ENCODE assay signal across 9 mouse cellular contexts in the genomic region with DNA sequence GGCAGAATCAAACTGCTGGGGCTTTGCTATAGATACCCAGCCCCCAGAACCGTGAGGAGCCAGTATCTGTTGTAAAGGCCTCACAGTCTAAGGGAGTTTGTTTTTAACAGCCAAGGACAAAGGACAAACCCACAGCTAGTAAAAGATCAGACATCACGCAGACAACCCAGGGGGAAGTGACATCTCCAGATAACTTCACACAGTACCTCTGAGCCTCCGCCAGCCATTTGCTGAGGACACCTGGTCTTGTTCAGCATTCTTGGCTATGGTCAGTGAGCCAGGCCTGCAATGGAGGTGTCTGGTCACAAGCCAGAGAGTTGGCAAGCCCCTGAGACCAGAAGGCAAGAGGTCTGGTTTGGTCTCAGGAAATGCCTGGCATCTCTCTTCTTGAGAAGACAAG. TPM values are rescaled to one million over a fixed set of nuclear protein-coding genes. Genes with fewer than 3 reads are reported as not detected.
DNase-seq lines count a peak whose midpoint lies in the region; ATAC-seq and TF ChIP-seq lines count a peak whose summit lies in the region.
"Had no signal": no experiment of that assay in that cellular context is flagged by ENCODE, and none has a peak within 500 bp of the region (broad histone marks: within the 10 kb centered on the region; RNA-seq: fewer than 3 reads in every experiment).

No protein-coding gene starts in this region.

- intact Hi-C loops in heart, postnatal 14 days (cut with DNase I) = no loop called here

- TF ChIP-seq EP300 in liver, postnatal 0 days (IDR thresholded peaks at IDR 0.05; ENCODE audit: low read depth) = no peak

- peaks cover 53% of the 10 kb centered on the region for H3K4me1 ChIP-seq in heart, embryonic 15.5 days (replicated peaks)
- H3K4me1 ChIP-seq in forebrain, embryonic 15.5 days = peaks cover 37% of the 10 kb centered on the region
- H3K4me1 ChIP-seq in liver, postnatal 0 days (ENCODE audit: insufficient read depth) = peaks cover 40% of the 10 kb centered on the region
- H3K4me1 ChIP-seq in kidney, adult 2 months (ENCODE audit: control insufficient read depth, insufficient read depth, low read length) = peaks cover 7% of the 10 kb centered on the region; the same call in 1 of the 2 replicates

- H3K9me3 ChIP-seq in heart, embryonic 15.5 days (replicated peaks) = no peaks in the 10 kb centered on the region
- no peaks in the 10 kb centered on the region for H3K9me3 ChIP-seq in forebrain, embryonic 15.5 days
- no peaks in the 10 kb centered on the region for H3K9me3 ChIP-seq in liver, postnatal 0 days (ENCODE audit: low read length)

- H3K27me3 ChIP-seq in heart, embryonic 15.5 days = no peaks in the 10 kb centered on the region
- no peaks in the 10 kb centered on the region for H3K27me3 ChIP-seq in forebrain, embryonic 15.5 days
- H3K27me3 ChIP-seq in liver, postnatal 0 days (ENCODE audit: insufficient read depth, low read length) = no peaks in the 10 kb centered on the region
- no peaks in the 10 kb centered on the region for H3K27me3 ChIP-seq in kidney, adult 2 months (replicated peaks; ENCODE audit: control insufficient read depth, insufficient read depth, low read length)

- DNase-seq in heart, postnatal 14 days = no peak
- peak; percentile 68 for DNase-seq in MN1 (ENCODE audit: low spot score)
- no peak for DNase-seq in liver, postnatal 0 days
- no peak for DNase-seq in layer of hippocampus, postnatal 14 days (ENCODE audit: low spot score in 2 of 2)
- no peak for DNase-seq in kidney, adult 2 months
- DNase-seq in ovary, postnatal 10 days (ENCODE audit: low spot score) = no peak
- DNase-seq: gastrocnemius, postnatal 14 days had no signal

- WGBS in heart, embryonic 15.5 days = 49% methylated on average over 3 of the region's 3 CpGs
- 49% methylated on average over 3 of the region's 3 CpGs for WGBS in forebrain, embryonic 15.5 days
- WGBS in liver, postnatal 0 days (ENCODE audit: insufficient replicate concordance) = 26% methylated on average over 3 of the region's 3 CpGs
- WGBS in kidney, adult 2 months = 87% methylated on average over 3 of the region's 3 CpGs

- H3K27ac ChIP-seq in heart, embryonic 15.5 days = peak overlapping the region; percentile 99
- peak overlapping the region; percentile 99 for H3K27ac ChIP-seq in forebrain, embryonic 15.5 days (replicated peaks)
- H3K27ac ChIP-seq in liver, postnatal 0 days (ENCODE audit: low read depth) = peak overlapping the region; percentile 75
- H3K27ac ChIP-seq in kidney, adult 2 months (ENCODE audit: insufficient read depth, low read depth, low read length) = no peak overlapping the region

- ATAC-seq in heart, embryonic 15.5 days (replicated peaks; ENCODE audit: insufficient number of reproducible peaks, insufficient read depth, low FRiP score, low read depth) = no peak
- ATAC-seq in forebrain, embryonic 15.5 days (replicated peaks) = no peak
- ATAC-seq in liver, postnatal 0 days = no peak

- TF ChIP-seq CTCF in liver, postnatal 0 days (IDR thresholded peaks at IDR 0.05; ENCODE audit: low read depth) = no peak
- TF ChIP-seq CTCF in kidney, adult 2 months (conservative IDR thresholded peaks at IDR 0.05; ENCODE audit: insufficient read depth, insufficient read length, low read depth, low read length) = no peak

- H3K9ac ChIP-seq in heart, embryonic 15.5 days = peak overlapping the region; percentile 63
- H3K9ac ChIP-seq in forebrain, embryonic 15.5 days (replicated peaks) = peak overlapping the region; percentile 63
- 0 out of 2 replicates have a peak overlapping the region, but pooled peaks have one; percentile 53 for H3K9ac ChIP-seq in liver, postnatal 0 days (replicated peaks)

- H3K4me2 ChIP-seq in heart, embryonic 15.5 days = peak overlapping the region; percentile 94
- H3K4me2 ChIP-seq in forebrain, embryonic 15.5 days (replicated peaks) = peak overlapping the region; percentile 56
- H3K4me2 ChIP-seq in liver, postnatal 0 days (ENCODE audit: low read depth, low read length) = peak overlapping the region; percentile 91

- H3K4me3 ChIP-seq in heart, embryonic 15.5 days = peak overlapping the region; percentile 80
- H3K4me3 ChIP-seq in forebrain, embryonic 15.5 days = peak overlapping the region; percentile 78
- peak overlapping the region; percentile 67; the same call in 1 of the 2 replicates for H3K4me3 ChIP-seq in liver, postnatal 0 days (ENCODE audit: low read depth, low read length)
- no peak overlapping the region for H3K4me3 ChIP-seq in kidney, adult 2 months (ENCODE audit: insufficient read depth, low read depth, low read length)

- peaks cover 8% of the 10 kb centered on the region; the same call in 1 of the 2 replicates for H3K36me3 ChIP-seq in heart, embryonic 15.5 days
- H3K36me3 ChIP-seq in forebrain, embryonic 15.5 days = peaks cover 5% of the 10 kb centered on the region; the same call in 1 of the 2 replicates
- H3K36me3 ChIP-seq in liver, postnatal 0 days (replicated peaks; ENCODE audit: insufficient read depth, low read length) = peaks cover 6% of the 10 kb centered on the region; the same call in 1 of the 2 replicates
- H3K36me3 ChIP-seq in kidney, adult 2 months (ENCODE audit: control insufficient read depth, insufficient read depth, low read length) = no peaks in the 10 kb centered on the region

- TF ChIP-seq POLR2A in kidney, adult 2 months (IDR thresholded peaks at IDR 0.05; ENCODE audit: low read depth, low read length) = no peak

RNA-seq across cellular contexts. Expression of gene Scd2, which starts 1.0 kb away (rescaled TPM):
- 131 and 164 TPM in 2 replicates for polyA plus RNA-seq in heart, embryonic 15.5 days (2015; fragmentation: Nextera tagmentation; extraction: Ambion mirVana)
- total RNA-seq in heart, postnatal 14 days (2021) = 10 to 100 TPM; 24.8 to 27.2 TPM
- 253 and 267 TPM in 2 replicates for polyA plus RNA-seq in forebrain, embryonic 15.5 days (2015; fragmentation: Nextera tagmentation; extraction: Ambion mirVana)
- polyA plus RNA-seq in liver, postnatal 0 days (2015; fragmentation: Nextera tagmentation; extraction: Ambion mirVana) = 5.9 and 6.2 TPM in 2 replicates
- 100 to 1,000 TPM; 702 to 713 TPM for total RNA-seq in layer of hippocampus, postnatal 14 days (2021)
- 61.3 and 63.9 TPM in 2 replicates for polyA plus RNA-seq in kidney, adult 2 months (2012; rRNA removed)

RNA-seq across cellular contexts. Expression of gene Scd4, which starts 40.4 kb away (rescaled TPM):
- polyA plus RNA-seq in heart, embryonic 15.5 days (2015; fragmentation: Nextera tagmentation; extraction: Ambion mirVana) = 2.5 TPM in 2 replicates
- 10 to 100 TPM; 13.1 to 14.0 TPM for total RNA-seq in heart, postnatal 14 days (2021)
- polyA plus RNA-seq in forebrain, embryonic 15.5 days (2015; fragmentation: Nextera tagmentation; extraction: Ambion mirVana) = 0.15 and 0.23 TPM in 2 replicates
- not detected in 2 replicates for polyA plus RNA-seq in liver, postnatal 0 days (2015; fragmentation: Nextera tagmentation; extraction: Ambion mirVana)
- 1 to 10 TPM; 2.5 to 2.6 TPM for total RNA-seq in layer of hippocampus, postnatal 14 days (2021)
- polyA plus RNA-seq in kidney, adult 2 months (2012; rRNA removed) = 0.23 and 0.26 TPM in 2 replicates
